Mouse (Mus musculus): ENCODE data around the gene Sox13. TPM values are rescaled to one million over a fixed set of nuclear protein-coding genes. Genes with fewer than 3 reads are reported as not detected.
A peak's percentile ranks its signal among the peaks of the same experiment; 100 is the strongest.

Sox13 gene
- polyA plus RNA-seq, 1 experiment from 2014 or later = 19.2 TPM

DNA sequence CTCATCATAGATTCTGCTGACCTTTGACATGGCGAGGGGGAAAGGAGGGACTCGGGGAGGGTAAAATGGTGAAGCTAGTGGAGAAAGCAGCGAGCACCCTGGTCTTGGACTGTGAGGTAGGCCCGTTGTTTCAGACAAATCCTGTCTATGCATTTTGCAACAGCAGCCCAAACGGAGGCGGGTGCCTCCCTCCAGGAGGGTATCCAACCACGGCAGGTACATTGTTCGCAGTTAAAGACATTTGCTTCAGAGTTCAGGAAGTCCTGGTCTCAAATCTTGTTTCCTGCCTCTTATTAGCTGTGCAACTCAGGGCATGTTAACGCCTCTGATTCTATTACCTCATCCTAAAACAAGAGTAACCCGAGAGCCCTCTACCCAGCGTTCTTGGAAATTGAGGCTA is 26.8 kb upstream of the Sox13 start:
- Histone ChIP-seq H3K27me3 (no peaks in the 10 kb centered on the region), H3K9ac (no peak overlapping the region), H3K4me1 (peaks cover 14% of the 10 kb centered on the region), H3K36me3 (no peaks in the 10 kb centered on the region), H3K4me2 (replicated peaks) (no peak overlapping the region), H3K4me3 (no peak overlapping the region), H3K9me3 (replicated peaks) (no peaks in the 10 kb centered on the region), H3K27ac (no peak overlapping the region)
- whole genome bisulfite sequencing = 73% methylated on average over 11 of the region's 11 CpGs
- no peak for ATAC-seq (ENCODE audit: low FRiP score)

- H3K36me3 ChIP-seq = no peaks in the 10 kb centered on the region
- H3K9ac ChIP-seq = no peak overlapping the region
- peaks cover 4% of the 10 kb centered on the region; the same call in 1 of the 2 replicates for H3K9me3 ChIP-seq (replicated peaks)
- H3K4me1 ChIP-seq = peaks cover 14% of the 10 kb centered on the region
- no peak overlapping the region for H3K4me3 ChIP-seq
- H3K27ac ChIP-seq = no peak overlapping the region
- no peaks in the 10 kb centered on the region for H3K27me3 ChIP-seq
- no peak for ATAC-seq (ENCODE audit: low FRiP score)
- no peak overlapping the region; the same call in 1 of the 2 replicates for H3K4me2 ChIP-seq (replicated peaks)
- WGBS = 39% methylated on average over 14 of the region's 14 CpGs
Observed at GRCm38 (mm10) chr1:133448351-133448931, 24.3 kb upstream of the Sox13 start.

DNA sequence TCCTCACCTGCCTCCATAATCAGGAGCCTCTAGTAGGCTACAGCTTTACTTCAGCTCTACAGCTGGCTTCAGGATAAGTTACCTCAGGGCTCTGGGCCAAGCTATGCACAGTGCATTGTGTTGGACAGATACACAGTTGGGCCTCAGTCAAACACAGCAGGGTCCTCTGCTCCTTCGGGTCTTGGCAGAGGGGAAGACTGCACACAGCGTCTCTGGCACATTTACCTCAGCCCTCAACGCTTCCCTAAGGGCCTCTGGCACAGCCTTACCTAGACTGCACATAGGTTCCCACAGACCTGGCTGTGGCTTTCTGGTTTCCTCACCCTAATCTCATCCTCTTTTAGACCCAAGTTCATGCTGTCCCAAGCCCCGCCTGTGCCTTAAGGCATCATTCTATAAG is 22.1 kb upstream of the Sox13 start:
- H3K9ac ChIP-seq = no peak overlapping the region
- no peaks in the 10 kb centered on the region for H3K27me3 ChIP-seq
- H3K36me3 ChIP-seq = no peaks in the 10 kb centered on the region
- H3K9me3 ChIP-seq (replicated peaks) = peaks cover 14% of the 10 kb centered on the region; the same call in 1 of the 2 replicates
- H3K4me1 ChIP-seq = peaks cover 7% of the 10 kb centered on the region
- WGBS = 93% methylated on average over 4 of the region's 4 CpGs
- H3K27ac ChIP-seq = no peak overlapping the region
- no peak overlapping the region for H3K4me2 ChIP-seq (replicated peaks)
- H3K4me3 ChIP-seq = no peak overlapping the region
- ATAC-seq (ENCODE audit: low FRiP score) = no peak

GRCm38 (mm10) chr1:133444315-133444714 is 20.1 kb upstream of the Sox13 start:
- Histone ChIP-seq H3K9me3 (replicated peaks) (peaks cover 14% of the 10 kb centered on the region; the same call in 1 of the 2 replicates), H3K4me1 (peaks cover 7% of the 10 kb centered on the region), H3K36me3 (no peaks in the 10 kb centered on the region), H3K27ac (no peak overlapping the region), H3K4me3 (no peak overlapping the region), H3K27me3 (no peaks in the 10 kb centered on the region), H3K9ac (no peak overlapping the region), H3K4me2 (replicated peaks) (no peak overlapping the region)
- no peak for ATAC-seq (ENCODE audit: low FRiP score)
- WGBS = 81% methylated on average over 8 of the region's 8 CpGs

GRCm38 (mm10) chr1:133437916-133438683 is 13.9 kb upstream of the Sox13 start:
- Histone ChIP-seq H3K4me3 (no peak overlapping the region), H3K9ac (no peak overlapping the region), H3K27me3 (no peaks in the 10 kb centered on the region), H3K36me3 (no peaks in the 10 kb centered on the region), H3K4me1 (peaks cover 31% of the 10 kb centered on the region), H3K9me3 (replicated peaks) (0 out of 2 replicates have a peak, but pooled peaks cover 7% of the 10 kb centered on the region), H3K27ac (no peak overlapping the region), H3K4me2 (replicated peaks) (no peak overlapping the region)
- 39% methylated on average over 14 of the region's 14 CpGs for WGBS
- ATAC-seq (ENCODE audit: low FRiP score) = no peak

DNA sequence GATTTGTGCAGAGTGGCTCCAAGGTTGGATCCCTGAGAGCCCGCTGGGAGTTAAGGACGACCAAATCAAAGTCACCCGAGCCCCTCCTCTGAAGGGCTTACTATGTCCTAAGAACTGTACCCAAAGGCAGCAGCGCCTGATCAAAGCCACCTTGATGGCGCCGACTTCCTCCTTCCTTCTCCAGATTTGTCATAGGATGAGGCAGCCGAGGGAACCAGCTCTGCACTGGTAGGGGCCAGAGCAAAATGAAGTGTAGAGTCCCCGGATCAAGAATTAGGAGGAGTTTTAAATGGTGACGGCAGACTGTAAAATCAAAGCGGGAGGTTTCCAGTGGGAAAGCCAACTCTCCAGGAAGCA is 10.6 kb upstream of the Sox13 start:
- H3K4me3 ChIP-seq = no peak overlapping the region

DNA sequence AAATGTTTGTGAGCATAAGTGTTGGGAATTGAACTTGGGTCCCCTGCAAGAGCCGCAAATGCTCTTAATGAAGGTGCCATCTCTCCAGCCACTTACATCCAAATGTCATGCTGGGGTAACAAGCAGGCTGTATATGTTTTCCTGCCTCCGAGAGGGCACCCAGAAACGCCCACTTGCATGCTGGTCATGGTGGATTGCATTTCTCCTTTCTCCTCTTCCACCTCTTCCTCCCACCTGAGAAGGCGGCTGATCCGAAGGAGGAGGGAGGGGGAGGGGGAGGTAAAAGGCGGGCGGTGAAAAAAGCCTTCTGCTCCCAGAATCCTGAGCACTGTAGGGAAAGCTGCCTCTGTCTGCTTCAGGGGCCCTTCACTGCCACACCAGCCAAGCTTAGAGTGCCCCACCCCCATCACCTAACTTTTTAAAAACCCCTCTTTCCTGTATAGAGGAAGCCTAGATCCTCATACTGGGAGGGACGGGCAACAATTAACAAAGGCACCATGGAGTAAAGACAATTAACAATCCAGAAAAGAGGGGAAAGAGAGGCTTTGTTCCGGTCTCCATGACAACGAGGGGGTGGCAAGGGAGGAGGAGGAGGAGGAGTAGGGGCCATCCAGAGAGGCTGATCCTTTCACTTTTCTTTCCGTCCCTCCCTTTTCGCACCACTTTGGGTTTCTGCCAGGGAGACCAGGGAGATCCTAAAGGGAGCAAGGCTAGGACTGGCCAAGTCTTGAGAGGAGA is 10.0 kb upstream of the Sox13 start:
- Histone ChIP-seq H3K27me3 (no peaks in the 10 kb centered on the region), H3K36me3 (no peaks in the 10 kb centered on the region), H3K4me3 (no peak overlapping the region), H3K27ac (peak overlapping the region; percentile 67), H3K4me2 (replicated peaks) (peak overlapping the region; percentile 41), H3K9me3 (replicated peaks) (peaks cover 12% of the 10 kb centered on the region; the same call in 1 of the 2 replicates), H3K9ac (peak overlapping the region; percentile 46), H3K4me1 (peaks cover 36% of the 10 kb centered on the region)
- peak; percentile 86 for ATAC-seq (ENCODE audit: low FRiP score)
- 13% methylated on average over 9 of the region's 12 CpGs for WGBS

More for the DNA sequence above, 10.6 kb upstream of the Sox13 start:
- Histone ChIP-seq H3K4me2 (replicated peaks) (peak overlapping the region; percentile 41), H3K9ac (no peak overlapping the region), H3K9me3 (replicated peaks) (0 out of 2 replicates have a peak, but pooled peaks cover 6% of the 10 kb centered on the region), H3K27me3 (no peaks in the 10 kb centered on the region), H3K27ac (peak overlapping the region; percentile 67), H3K4me1 (peaks cover 36% of the 10 kb centered on the region), H3K36me3 (no peaks in the 10 kb centered on the region)
- ATAC-seq (ENCODE audit: low FRiP score) = peak; percentile 61; the same call in 1 of the 2 replicates
- 6% methylated on average over 10 of the region's 10 CpGs for WGBS

DNA sequence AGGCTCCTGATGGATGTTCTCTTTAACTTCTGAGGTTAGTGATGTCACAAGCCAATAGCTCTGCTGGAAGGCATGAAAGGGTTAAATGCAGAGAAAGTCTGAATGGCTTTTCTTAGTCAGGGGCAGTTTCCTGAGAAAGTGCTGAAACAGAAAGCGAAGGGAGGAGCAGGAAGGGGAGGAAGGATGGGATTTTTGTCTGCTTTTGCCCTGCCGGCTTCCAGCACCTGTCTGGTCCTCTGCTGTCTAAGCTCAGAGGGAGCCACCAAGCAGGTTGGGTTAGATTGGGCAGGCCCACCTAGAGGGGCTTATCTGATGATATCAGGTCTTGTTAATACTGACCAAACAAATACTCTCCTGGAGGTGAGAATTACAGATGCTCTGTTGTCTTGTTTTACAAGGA is 8.4 kb upstream of the Sox13 start:
- 15% methylated on average over 2 of the region's 2 CpGs for WGBS

DNA sequence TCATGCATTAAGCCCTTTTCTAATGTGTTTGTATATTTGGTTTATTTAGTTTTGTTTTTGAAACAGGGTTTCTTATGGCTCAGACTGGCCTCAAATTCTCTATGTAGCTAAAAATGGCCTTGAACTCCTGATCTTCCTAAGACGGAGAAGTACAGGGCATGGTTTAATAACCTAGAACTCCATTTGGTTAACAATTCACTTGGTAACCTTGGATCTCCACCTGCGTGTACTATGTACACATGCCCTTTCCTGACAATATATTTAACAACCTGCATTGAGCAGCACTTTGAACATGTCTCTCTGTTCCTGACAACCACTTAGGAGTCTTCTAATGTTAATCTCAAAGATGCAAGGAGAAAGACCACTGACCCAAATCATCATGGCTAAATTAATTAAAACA is 7.0 kb upstream of the Sox13 start:
- no peak overlapping the region for H3K4me2 ChIP-seq (replicated peaks)
- peaks cover 21% of the 10 kb centered on the region for H3K4me1 ChIP-seq
- no peaks in the 10 kb centered on the region for H3K36me3 ChIP-seq
- peaks cover 14% of the 10 kb centered on the region; the same call in 1 of the 2 replicates for H3K9me3 ChIP-seq (replicated peaks)
- no peak overlapping the region for H3K27ac ChIP-seq
- H3K9ac ChIP-seq = no peak overlapping the region
- WGBS = 93% methylated on average over 2 of the region's 2 CpGs
- no peak for ATAC-seq (ENCODE audit: low FRiP score)
- no peaks in the 10 kb centered on the region for H3K27me3 ChIP-seq
- no peak overlapping the region for H3K4me3 ChIP-seq

More for the DNA sequence above, 8.4 kb upstream of the Sox13 start:
- no peaks in the 10 kb centered on the region for H3K27me3 ChIP-seq
- H3K4me2 ChIP-seq (replicated peaks) = no peak overlapping the region
- H3K4me1 ChIP-seq = peaks cover 28% of the 10 kb centered on the region
- peaks cover 14% of the 10 kb centered on the region; the same call in 1 of the 2 replicates for H3K9me3 ChIP-seq (replicated peaks)
- H3K27ac ChIP-seq = no peak overlapping the region
- no peak for ATAC-seq (ENCODE audit: low FRiP score)
- H3K4me3 ChIP-seq = no peak overlapping the region
- no peak overlapping the region for H3K9ac ChIP-seq
- H3K36me3 ChIP-seq = no peaks in the 10 kb centered on the region

DNA sequence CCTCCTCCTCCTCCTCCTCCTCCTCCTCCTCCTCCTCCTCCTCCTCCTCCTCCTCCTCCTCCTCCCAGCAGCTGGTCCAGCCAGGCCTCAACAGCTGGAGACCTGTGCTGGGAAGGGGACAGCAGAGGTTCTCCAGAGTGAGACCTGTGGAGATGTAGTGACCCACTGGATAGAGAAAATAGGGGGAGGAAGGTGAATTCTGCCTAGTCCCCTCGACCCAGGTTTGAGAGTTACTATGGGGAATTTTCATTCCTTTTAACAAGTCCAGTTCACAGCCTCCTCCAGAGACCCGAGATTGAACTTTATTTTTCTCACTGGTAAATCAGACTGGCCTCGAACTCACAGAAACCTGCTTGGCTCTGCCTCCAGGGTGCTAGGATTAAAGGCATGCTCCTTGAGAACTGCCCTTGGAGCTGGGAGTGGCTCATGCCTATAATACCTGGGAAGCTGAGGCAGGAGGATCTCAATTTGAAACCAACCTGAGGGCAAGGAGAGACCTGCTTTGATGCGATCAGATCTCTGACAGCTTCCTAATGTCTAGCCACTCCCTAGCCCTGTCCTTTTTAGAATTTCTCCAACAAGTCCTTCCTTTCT is 467 bp upstream of the Sox13 start:
- peak; percentile 32 for ATAC-seq (ENCODE audit: low FRiP score)
- Histone ChIP-seq H3K4me2 (replicated peaks) (peak overlapping the region; percentile 94), H3K27ac (peak overlapping the region; percentile 92), H3K9ac (peak overlapping the region; percentile 93; the same call in 1 of the 2 replicates), H3K4me1 (peaks cover 26% of the 10 kb centered on the region), H3K27me3 (no peaks in the 10 kb centered on the region), H3K36me3 (no peaks in the 10 kb centered on the region), H3K9me3 (replicated peaks) (peaks cover 7% of the 10 kb centered on the region; the same call in 1 of the 2 replicates), H3K4me3 (peak overlapping the region; percentile 90)
- WGBS = 65% methylated on average over 4 of the region's 4 CpGs

- Histone ChIP-seq H3K9me3 (replicated peaks) (no peaks in the 10 kb centered on the region), H3K27ac (peak overlapping the region; percentile 92), H3K4me3 (peak overlapping the region; percentile 90), H3K27me3 (no peaks in the 10 kb centered on the region), H3K36me3 (no peaks in the 10 kb centered on the region), H3K4me1 (peaks cover 41% of the 10 kb centered on the region), H3K9ac (peak overlapping the region; percentile 93), H3K4me2 (replicated peaks) (peak overlapping the region; percentile 94)
- 0% methylated on average over 30 of the region's 31 CpGs for WGBS
- ATAC-seq (ENCODE audit: low FRiP score) = no peak; the same call in 1 of the 2 replicates
Observed at GRCm38 (mm10) chr1:133423166-133423542, 1.0 kb downstream of the Sox13 start.

All from hindbrain, embryonic 12.5 days (tissue).